Mouse (Mus musculus): Measurements from ENCODE around the gene Dysf. TPM values are rescaled to one million over a fixed set of nuclear protein-coding genes. Genes with fewer than 3 reads are reported as not detected.
A peak's percentile ranks its signal among the peaks of the same experiment; 100 is the strongest.

The Dysf gene
- total RNA-seq, 2 experiments from 2014 or later, result 5.3 TPM

GRCm38 (mm10) chr6:84102002-84102401 is 93.6 kb downstream of the Dysf start:
- DNase-seq (ENCODE audit: low spot score in 2 of 2), result no peak
- intact Hi-C loops (cut with DNase I), result no loop called here

GRCm38 (mm10) chr6:84105148-84106022 is 97.0 kb downstream of the Dysf start:
- peak; percentile 27 to 43 for DNase-seq (ENCODE audit: low spot score in 2 of 2)
- intact Hi-C loops (cut with DNase I), result no loop called here

- DNase-seq (ENCODE audit: low spot score in 2 of 2), result no peak
- intact Hi-C loops (cut with DNase I), result no loop called here
These were observed 97.7 kb downstream of the Dysf start for GRCm38 (mm10) chr6:84106082-84106481.

- DNase-seq (ENCODE audit: low spot score in 2 of 2), result no peak
- intact Hi-C loops (cut with DNase I), result no loop called here
These were observed 102.0 kb downstream of the Dysf start for GRCm38 (mm10) chr6:84110377-84110776.

- DNase-seq (ENCODE audit: low spot score in 2 of 2), result no peak
- intact Hi-C loops (cut with DNase I), result no loop called here
These were observed 102.7 kb downstream of the Dysf start for GRCm38 (mm10) chr6:84111106-84111505.

GRCm38 (mm10) chr6:84119731-84120530 is 111.5 kb downstream of the Dysf start:
- DNase-seq (ENCODE audit: low spot score in 2 of 2), result no peak
- intact Hi-C loops (cut with DNase I), result no loop called here

GRCm38 (mm10) chr6:84124609-84125008 is 116.2 kb downstream of the Dysf start:
- DNase-seq (ENCODE audit: low spot score in 2 of 2), result no peak
- intact Hi-C loops (cut with DNase I), result no loop called here

GRCm38 (mm10) chr6:84125101-84125500 is 116.7 kb downstream of the Dysf start:
- intact Hi-C loops (cut with DNase I), result no loop called here
- DNase-seq (ENCODE audit: low spot score in 2 of 2), result no peak

- intact Hi-C loops (cut with DNase I), result no loop called here
- DNase-seq (ENCODE audit: low spot score in 2 of 2), result no peak
These were observed 119.8 kb downstream of the Dysf start for GRCm38 (mm10) chr6:84128229-84128628.

GRCm38 (mm10) chr6:84130867-84131266 is 122.5 kb downstream of the Dysf start:
- DNase-seq (ENCODE audit: low spot score in 2 of 2), result no peak
- intact Hi-C loops (cut with DNase I), result no loop called here

GRCm38 (mm10) chr6:84131539-84131938 is 123.1 kb downstream of the Dysf start:
- DNase-seq (ENCODE audit: low spot score in 2 of 2), result no peak
- intact Hi-C loops (cut with DNase I), result no loop called here

GRCm38 (mm10) chr6:84133053-84133452 is 124.7 kb downstream of the Dysf start:
- no peak for DNase-seq (ENCODE audit: low spot score in 2 of 2)
- intact Hi-C loops (cut with DNase I), result no loop called here

GRCm38 (mm10) chr6:84133996-84134721 is 125.8 kb downstream of the Dysf start:
- intact Hi-C loops (cut with DNase I), result no loop called here
- no peak for DNase-seq (ENCODE audit: low spot score in 2 of 2)

GRCm38 (mm10) chr6:84134722-84135394 is 126.5 kb downstream of the Dysf start:
- no peak for DNase-seq (ENCODE audit: low spot score in 2 of 2)
- intact Hi-C loops (cut with DNase I), result no loop called here

GRCm38 (mm10) chr6:84135709-84136108 is 127.3 kb downstream of the Dysf start:
- intact Hi-C loops (cut with DNase I), result no loop called here

GRCm38 (mm10) chr6:84136345-84136744 is 128.0 kb downstream of the Dysf start:
- intact Hi-C loops (cut with DNase I), result no loop called here
- no peak for DNase-seq (ENCODE audit: low spot score in 2 of 2)

More at GRCm38 (mm10) chr6:84135709-84136108, 127.3 kb downstream of the Dysf start:
- DNase-seq (ENCODE audit: low spot score in 2 of 2), result no peak

- DNase-seq (ENCODE audit: low spot score in 2 of 2), result no peak
- intact Hi-C loops (cut with DNase I), result no loop called here
These were observed 131.5 kb downstream of the Dysf start for GRCm38 (mm10) chr6:84139932-84140331.

- DNase-seq (ENCODE audit: low spot score in 2 of 2), result no peak
- intact Hi-C loops (cut with DNase I), result no loop called here
These were observed 134.1 kb downstream of the Dysf start for GRCm38 (mm10) chr6:84142481-84142880.

- intact Hi-C loops (cut with DNase I), result no loop called here
- DNase-seq (ENCODE audit: low spot score in 2 of 2), result no peak
These were observed 134.9 kb downstream of the Dysf start for GRCm38 (mm10) chr6:84143328-84143727.

- intact Hi-C loops (cut with DNase I), result no loop called here
- DNase-seq (ENCODE audit: low spot score in 2 of 2), result no peak
These were observed 136.0 kb downstream of the Dysf start for GRCm38 (mm10) chr6:84144393-84144792.
